Mouse (Mus musculus) lung, postnatal 0 days (tissue): ENCODE measurements around the gene Ovch2. TPM values are rescaled to one million over a fixed set of nuclear protein-coding genes. Genes with fewer than 3 reads are reported as not detected.

Experiments used
- ATAC-seq: fragments of 200-750 bp; cut with Nextera tagmentation; 2 replicates; pipeline ENCODE4 v1.8.0; 2017; ENCODE audit warnings: moderate library complexity
- DNase-seq: peaks from one replicate; pipeline ENCODE4 v3.0.0-alpha.2; 2016; ENCODE audit warnings: low spot score
- H3K27ac ChIP-seq: fragments of 300-500 bp; sonication (generic); 2 replicates; pipeline ENCODE4 v1.5.1; 2014; ENCODE audit warnings: antibody characterized with exemption, mild to moderate bottlenecking, low read length, mixed read lengths
- H3K27me3 ChIP-seq: fragments of 300-500 bp; sonication (generic); replicated peaks from 2 replicates; pipeline ENCODE4 v1.6.1; 2014; ENCODE audit warnings: low read length, mixed read lengths; ENCODE audit not compliant: insufficient read depth
- H3K36me3 ChIP-seq: fragments of 300-500 bp; sonication (generic); 2 replicates; pipeline ENCODE4 v1.6.1; 2014; ENCODE audit warnings: low read length, mixed read lengths; ENCODE audit not compliant: insufficient read depth
- H3K4me1 ChIP-seq: fragments of 300-500 bp; sonication (generic); 2 replicates; pipeline ENCODE4 v1.6.1; 2014; ENCODE audit warnings: antibody characterized with exemption, low read depth, low read length, mixed read lengths; ENCODE audit not compliant: insufficient read depth
- H3K4me2 ChIP-seq: fragments of 300-500 bp; sonication (generic); replicated peaks from 2 replicates; pipeline ENCODE4 v1.6.1; 2014; ENCODE audit warnings: low read depth, mild to moderate bottlenecking, low read length, moderate library complexity, mixed read lengths
- H3K4me3 ChIP-seq: fragments of 300-500 bp; sonication (generic); 2 replicates; pipeline ENCODE4 v1.5.1; 2014; ENCODE audit warnings: low read depth, low read length
- H3K9ac ChIP-seq: fragments of 300-500 bp; sonication (generic); replicated peaks from 2 replicates; pipeline ENCODE4 v1.6.1; 2014; ENCODE audit warnings: low read depth, mild to moderate bottlenecking
- H3K9me3 ChIP-seq: fragments of 300-500 bp; sonication (generic); 2 replicates; pipeline ENCODE4 v1.6.1; 2016; ENCODE audit warnings: low read length, mixed read lengths
- CTCF ChIP-seq: IDR thresholded peaks from 2 replicates; pipeline ENCODE4 v1.5.1; 2016; ENCODE audit warnings: antibody characterized with exemption, mild to moderate bottlenecking
- EP300 ChIP-seq: IDR thresholded peaks from 2 replicates; pipeline ENCODE4 v1.6.1; 2016; ENCODE audit warnings: antibody characterized with exemption, mild to moderate bottlenecking, control low read depth
- WGBS: fragments of 180-500 bp; shearing (Covaris S2); extraction: QIAGEN DNeasy Blood & Tissue Kit; methylation state at CpG from one replicate; pipeline ENCODE4 v1.1.7; 2014; 5-methylcytosine and 5-hydroxymethylcytosine counted together
- polyA plus RNA-seq: library from polyadenylated mRNA; unstranded; fragments of >200 nt; fragmentation: Nextera tagmentation; extraction: Ambion mirVana; gene quantifications from 2 replicates; pipeline ENCODE4 v1.2.1, GENCODE M21; 2015

Ovch2 gene
- polyA plus RNA-seq, 1 experiment from 2014 or later: not detected

DNA sequence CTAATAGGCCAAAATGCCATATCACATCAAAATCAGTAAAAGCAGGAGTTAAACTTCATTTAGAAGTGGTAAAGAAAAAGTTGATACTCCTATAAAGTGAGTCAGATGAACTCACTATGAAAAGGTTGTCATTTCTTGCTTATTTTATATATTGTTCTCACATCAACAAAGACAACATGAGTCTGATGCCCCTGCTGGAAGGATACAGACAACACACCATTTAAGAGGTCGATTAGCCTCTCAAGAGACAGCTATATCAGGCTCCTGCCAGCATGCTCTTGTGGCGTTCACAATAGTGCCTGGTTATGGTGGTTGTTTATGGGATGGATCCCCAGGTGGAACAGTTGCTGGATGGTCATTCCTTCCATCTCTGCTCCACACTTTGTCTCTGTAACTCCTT, 67.8 kb downstream of the Ovch2 start:
- no peak for TF ChIP-seq EP300
- no peak for TF ChIP-seq CTCF
- Histone ChIP-seq H3K27me3 (no peaks in the 10 kb centered on the region), H3K27ac (no peak overlapping the region), H3K4me2 (no peak overlapping the region), H3K9me3 (no peaks in the 10 kb centered on the region), H3K4me3 (no peak overlapping the region), H3K36me3 (peaks cover 8% of the 10 kb centered on the region), H3K4me1 (0 out of 2 replicates have a peak, but pooled peaks cover 3% of the 10 kb centered on the region), H3K9ac (no peak overlapping the region)
- DNase-seq: no peak
- ATAC-seq: no peak
- 64% methylated on average over 2 of the region's 2 CpGs for WGBS

Other genes with a start within 250 kb of the Ovch2 start
- 12.2 and 13.3 TPM in 2 replicates for gene Olfml1, start 233.8 kb downstream of the Ovch2 start, polyA plus RNA-seq
- gene Ppfibp2, start 206.0 kb downstream of the Ovch2 start, polyA plus RNA-seq: 15.8 and 17.5 TPM in 2 replicates
- gene 5330417H12Rik, start 176.0 kb downstream of the Ovch2 start, polyA plus RNA-seq: not detected in 2 replicates
- gene Cyb5r2, start 43.2 kb downstream of the Ovch2 start, polyA plus RNA-seq: 0.07 and 0.12 TPM in 2 replicates
- gene Olfr467, start 11.1 kb upstream of the Ovch2 start, polyA plus RNA-seq: not detected in 2 replicates
- gene Olfr469, start 24.3 kb upstream of the Ovch2 start, polyA plus RNA-seq: not detected in 2 replicates
- gene Olfr470, start 46.3 kb upstream of the Ovch2 start, polyA plus RNA-seq: not detected in 2 replicates
- gene Olfr472, start 96.7 kb upstream of the Ovch2 start, polyA plus RNA-seq: not detected in 2 replicates
- not detected in 2 replicates for gene Olfr473, start 129.2 kb upstream of the Ovch2 start, polyA plus RNA-seq
- gene Olfr474, start 153.4 kb upstream of the Ovch2 start, polyA plus RNA-seq: not detected in 2 replicates
- not detected in 2 replicates for gene Olfr476, start 163.6 kb upstream of the Ovch2 start, polyA plus RNA-seq
- not detected in 2 replicates for gene Olfr477, start 185.5 kb upstream of the Ovch2 start, polyA plus RNA-seq
- gene Olfr478, start 232.8 kb upstream of the Ovch2 start, polyA plus RNA-seq: not detected in 2 replicates
- not detected in 2 replicates for gene Olfr479, start 249.5 kb upstream of the Ovch2 start, polyA plus RNA-seq